Mouse (Mus musculus): ENCODE data around the gene Ctnna3. TPM values are rescaled to one million over a fixed set of nuclear protein-coding genes. Genes with fewer than 3 reads are reported as not detected.
"Not testable (repeated sequence)": the region's sequence is repeated elsewhere in the genome, so short reads cannot be mapped to it uniquely, and the experiment has no call there.

Gene Ctnna3
- polyA plus RNA-seq, 1 experiment from 2014 or later: 0.35 TPM

GRCm38 (mm10) chr10:63429023-63429340 is 916 bp upstream of the Ctnna3 start:
- DNase-seq (ENCODE audit: low spot score) (no peak), ATAC-seq (replicated peaks; ENCODE audit: insufficient number of reproducible peaks, low FRiP score, low TSS enrichment, low read depth) (no peak)
- H3K9ac ChIP-seq (replicated peaks; ENCODE audit: low read length): peak overlapping the region; percentile 22
- no peaks in the 10 kb centered on the region for H3K4me1 ChIP-seq (ENCODE audit: control insufficient read depth, insufficient read depth, low read length)
- no peaks in the 10 kb centered on the region for H3K27me3 ChIP-seq (ENCODE audit: control insufficient read depth, insufficient read depth, low read length)
- 2% methylated on average over 11 of the region's 11 CpGs for WGBS
- H3K36me3 ChIP-seq (replicated peaks; ENCODE audit: control insufficient read depth, insufficient read depth, low read depth, low read length): no peaks in the 10 kb centered on the region
- no peak overlapping the region for H3K27ac ChIP-seq (replicated peaks; ENCODE audit: low read depth, low read length)
- no peaks in the 10 kb centered on the region for H3K9me3 ChIP-seq (replicated peaks; ENCODE audit: control insufficient read depth, low read length)
- H3K4me2 ChIP-seq (ENCODE audit: low read depth, low read length): peak overlapping the region; percentile 54
- peak overlapping the region; percentile 77 for H3K4me3 ChIP-seq (ENCODE audit: low read depth, low read length)

GRCm38 (mm10) chr10:63429380-63429779 is 518 bp upstream of the Ctnna3 start:
- WGBS: 0% methylated on average over 34 of the region's 34 CpGs
- Histone ChIP-seq H3K27ac (replicated peaks; ENCODE audit: low read depth, low read length) (0 out of 2 replicates have a peak overlapping the region, but pooled peaks have one; percentile 56), H3K4me2 (ENCODE audit: low read depth, low read length) (peak overlapping the region; percentile 54), H3K4me3 (ENCODE audit: low read depth, low read length) (peak overlapping the region; percentile 77), H3K9me3 (replicated peaks; ENCODE audit: control insufficient read depth, low read length) (no peaks in the 10 kb centered on the region), H3K27me3 (ENCODE audit: control insufficient read depth, insufficient read depth, low read length) (no peaks in the 10 kb centered on the region), H3K9ac (replicated peaks; ENCODE audit: low read length) (peak overlapping the region; percentile 75), H3K4me1 (ENCODE audit: control insufficient read depth, insufficient read depth, low read length) (no peaks in the 10 kb centered on the region), H3K36me3 (replicated peaks; ENCODE audit: control insufficient read depth, insufficient read depth, low read depth, low read length) (no peaks in the 10 kb centered on the region)
- DNase-seq (ENCODE audit: low spot score) (peak; percentile 94), ATAC-seq (replicated peaks; ENCODE audit: insufficient number of reproducible peaks, low FRiP score, low TSS enrichment, low read depth) (peak; percentile 88)

GRCm38 (mm10) chr10:63431221-63431736 is 1.4 kb downstream of the Ctnna3 start:
- WGBS: 88% methylated on average over 7 of the region's 7 CpGs
- no peak overlapping the region for H3K4me3 ChIP-seq (ENCODE audit: low read depth, low read length)
- no peak overlapping the region for H3K4me2 ChIP-seq (ENCODE audit: low read depth, low read length)
- no peak overlapping the region for H3K27ac ChIP-seq (replicated peaks; ENCODE audit: low read depth, low read length)
- ATAC-seq (replicated peaks; ENCODE audit: insufficient number of reproducible peaks, low FRiP score, low TSS enrichment, low read depth): no peak
- no peak for DNase-seq (ENCODE audit: low spot score)
- H3K4me1 ChIP-seq (ENCODE audit: control insufficient read depth, insufficient read depth, low read length): no peaks in the 10 kb centered on the region
- no peaks in the 10 kb centered on the region for H3K27me3 ChIP-seq (ENCODE audit: control insufficient read depth, insufficient read depth, low read length)
- H3K9me3 ChIP-seq (replicated peaks; ENCODE audit: control insufficient read depth, low read length): no peaks in the 10 kb centered on the region
- H3K36me3 ChIP-seq (replicated peaks; ENCODE audit: control insufficient read depth, insufficient read depth, low read depth, low read length): no peaks in the 10 kb centered on the region
- no peak overlapping the region for H3K9ac ChIP-seq (replicated peaks; ENCODE audit: low read length)

GRCm38 (mm10) chr10:63432099-63432498 is 2.2 kb downstream of the Ctnna3 start:
- Histone ChIP-seq H3K4me2 (ENCODE audit: low read depth, low read length) (no peak overlapping the region), H3K9ac (replicated peaks; ENCODE audit: low read length) (no peak overlapping the region), H3K4me3 (ENCODE audit: low read depth, low read length) (no peak overlapping the region), H3K9me3 (replicated peaks; ENCODE audit: control insufficient read depth, low read length) (no peaks in the 10 kb centered on the region), H3K4me1 (ENCODE audit: control insufficient read depth, insufficient read depth, low read length) (no peaks in the 10 kb centered on the region), H3K27me3 (ENCODE audit: control insufficient read depth, insufficient read depth, low read length) (no peaks in the 10 kb centered on the region), H3K27ac (replicated peaks; ENCODE audit: low read depth, low read length) (no peak overlapping the region), H3K36me3 (replicated peaks; ENCODE audit: control insufficient read depth, insufficient read depth, low read depth, low read length) (no peaks in the 10 kb centered on the region)
- DNase-seq (ENCODE audit: low spot score) (no peak), ATAC-seq (replicated peaks; ENCODE audit: insufficient number of reproducible peaks, low FRiP score, low TSS enrichment, low read depth) (no peak)
- WGBS: 94% methylated on average over 8 of the region's 8 CpGs

- H3K36me3 ChIP-seq (replicated peaks; ENCODE audit: control insufficient read depth, insufficient read depth, low read depth, low read length): no peaks in the 10 kb centered on the region
- H3K9ac ChIP-seq (replicated peaks; ENCODE audit: low read length): no peak overlapping the region
- no peak for ATAC-seq (replicated peaks; ENCODE audit: insufficient number of reproducible peaks, low FRiP score, low TSS enrichment, low read depth)
- H3K9me3 ChIP-seq (replicated peaks; ENCODE audit: control insufficient read depth, low read length): no peaks in the 10 kb centered on the region
- 80% methylated on average over 2 of the region's 2 CpGs for WGBS
- DNase-seq (ENCODE audit: low spot score): no peak
- H3K4me3 ChIP-seq (ENCODE audit: low read depth, low read length): no peak overlapping the region
- no peak overlapping the region for H3K4me2 ChIP-seq (ENCODE audit: low read depth, low read length)
- no peaks in the 10 kb centered on the region for H3K4me1 ChIP-seq (ENCODE audit: control insufficient read depth, insufficient read depth, low read length)
- no peak overlapping the region for H3K27ac ChIP-seq (replicated peaks; ENCODE audit: low read depth, low read length)
- no peaks in the 10 kb centered on the region for H3K27me3 ChIP-seq (ENCODE audit: control insufficient read depth, insufficient read depth, low read length)
Observed at GRCm38 (mm10) chr10:63432887-63433286, 3.0 kb downstream of the Ctnna3 start.

GRCm38 (mm10) chr10:63438736-63439262 is 8.9 kb downstream of the Ctnna3 start:
- no peak overlapping the region for H3K9ac ChIP-seq (replicated peaks; ENCODE audit: low read length)
- H3K27ac ChIP-seq (replicated peaks; ENCODE audit: low read depth, low read length): no peak overlapping the region
- H3K27me3 ChIP-seq (ENCODE audit: control insufficient read depth, insufficient read depth, low read length): no peaks in the 10 kb centered on the region
- no peaks in the 10 kb centered on the region for H3K9me3 ChIP-seq (replicated peaks; ENCODE audit: control insufficient read depth, low read length)
- no peak overlapping the region for H3K4me3 ChIP-seq (ENCODE audit: low read depth, low read length)
- no peak overlapping the region for H3K4me2 ChIP-seq (ENCODE audit: low read depth, low read length)
- no peak for DNase-seq (ENCODE audit: low spot score)
- ATAC-seq (replicated peaks; ENCODE audit: insufficient number of reproducible peaks, low FRiP score, low TSS enrichment, low read depth): no peak
- H3K4me1 ChIP-seq (ENCODE audit: control insufficient read depth, insufficient read depth, low read length): no peaks in the 10 kb centered on the region
- H3K36me3 ChIP-seq (replicated peaks; ENCODE audit: control insufficient read depth, insufficient read depth, low read depth, low read length): no peaks in the 10 kb centered on the region

- Histone ChIP-seq H3K36me3 (replicated peaks; ENCODE audit: control insufficient read depth, insufficient read depth, low read depth, low read length) (no peaks in the 10 kb centered on the region), H3K27ac (replicated peaks; ENCODE audit: low read depth, low read length) (no peak overlapping the region), H3K9me3 (replicated peaks; ENCODE audit: control insufficient read depth, low read length) (no peaks in the 10 kb centered on the region), H3K4me1 (ENCODE audit: control insufficient read depth, insufficient read depth, low read length) (no peaks in the 10 kb centered on the region), H3K9ac (replicated peaks; ENCODE audit: low read length) (no peak overlapping the region), H3K27me3 (ENCODE audit: control insufficient read depth, insufficient read depth, low read length) (no peaks in the 10 kb centered on the region), H3K4me2 (ENCODE audit: low read depth, low read length) (no peak overlapping the region), H3K4me3 (ENCODE audit: low read depth, low read length) (no peak overlapping the region)
- ATAC-seq (replicated peaks; ENCODE audit: insufficient number of reproducible peaks, low FRiP score, low TSS enrichment, low read depth) (no peak), DNase-seq (ENCODE audit: low spot score) (no peak)
- WGBS: 66% methylated on average over 7 of the region's 7 CpGs
Observed at GRCm38 (mm10) chr10:63439694-63440228, 9.9 kb downstream of the Ctnna3 start.

- not testable (repeated sequence) for H3K4me1 ChIP-seq (ENCODE audit: control insufficient read depth, insufficient read depth, low read length); H3K27me3 ChIP-seq (ENCODE audit: control insufficient read depth, insufficient read depth, low read length); DNase-seq (ENCODE audit: low spot score); H3K36me3 ChIP-seq (replicated peaks; ENCODE audit: control insufficient read depth, insufficient read depth, low read depth, low read length); H3K9ac ChIP-seq (replicated peaks; ENCODE audit: low read length); ATAC-seq (replicated peaks; ENCODE audit: insufficient number of reproducible peaks, low FRiP score, low TSS enrichment, low read depth); H3K9me3 ChIP-seq (replicated peaks; ENCODE audit: control insufficient read depth, low read length); H3K27ac ChIP-seq (replicated peaks; ENCODE audit: low read depth, low read length); H3K4me2 ChIP-seq (ENCODE audit: low read depth, low read length); H3K4me3 ChIP-seq (ENCODE audit: low read depth, low read length)
- WGBS: 85% methylated on average over 13 of the region's 13 CpGs
Observed at GRCm38 (mm10) chr10:63444602-63445387, 14.9 kb downstream of the Ctnna3 start.
